Mouse (Mus musculus): ENCODE measurements at regions not wholly inside any gene's neighbourhood (a gene's known extent, or its start where the extent isn't known, plus 50 kb on each side); places are given as distances from the start of the nearest gene placed in this dataset.

- 64% methylated on average over 4 of the region's 4 CpGs for WGBS
- peak; percentile 32 for DNase-seq
- Histone ChIP-seq H3K4me3 (ENCODE audit: low read depth, low read length) (no peak overlapping the region), H3K4me2 (no peak overlapping the region), H3K36me3 (ENCODE audit: insufficient read depth) (no peaks in the 10 kb centered on the region), H3K4me1 (ENCODE audit: insufficient read depth) (no peaks in the 10 kb centered on the region), H3K27me3 (ENCODE audit: insufficient read depth, low read length) (no peaks in the 10 kb centered on the region), H3K27ac (ENCODE audit: low read depth) (no peak overlapping the region), H3K9ac (no peak overlapping the region), H3K9me3 (ENCODE audit: low read depth, low read length) (no peaks in the 10 kb centered on the region)
- no peak; the same call in 1 of the 2 replicates for ATAC-seq (ENCODE audit: insufficient read depth)
- no peak for TF ChIP-seq CTCF (IDR thresholded peaks at IDR 0.05; ENCODE audit: low read depth)
Measured at GRCm38 (mm10) chr2:137200101-137200500, 83.7 kb upstream of the Jag1 start.

GRCm38 (mm10) chr2:137192183-137192582, 75.7 kb upstream of the Jag1 start:
- no peaks in the 10 kb centered on the region for H3K36me3 ChIP-seq (ENCODE audit: insufficient read depth)
- WGBS: 13% methylated on average over 7 of the region's 7 CpGs
- ATAC-seq (ENCODE audit: insufficient read depth) (no peak), DNase-seq (peak; percentile 16)
- H3K27ac ChIP-seq (ENCODE audit: low read depth): no peak overlapping the region
- H3K27me3 ChIP-seq (ENCODE audit: insufficient read depth, low read length): no peaks in the 10 kb centered on the region
- no peak overlapping the region for H3K4me3 ChIP-seq (ENCODE audit: low read depth, low read length)
- no peak overlapping the region for H3K9ac ChIP-seq
- H3K4me1 ChIP-seq (ENCODE audit: insufficient read depth): no peaks in the 10 kb centered on the region; the same call in 1 of the 2 replicates
- no peak for TF ChIP-seq CTCF (IDR thresholded peaks at IDR 0.05; ENCODE audit: low read depth)
- no peaks in the 10 kb centered on the region for H3K9me3 ChIP-seq (ENCODE audit: low read depth, low read length)
- peak overlapping the region; percentile 18; the same call in 1 of the 2 replicates for H3K4me2 ChIP-seq

- Histone ChIP-seq H3K27ac (ENCODE audit: low read depth) (no peak overlapping the region), H3K4me3 (ENCODE audit: low read depth, low read length) (no peak overlapping the region), H3K4me2 (no peak overlapping the region), H3K9me3 (ENCODE audit: low read depth, low read length) (no peaks in the 10 kb centered on the region), H3K36me3 (ENCODE audit: insufficient read depth) (no peaks in the 10 kb centered on the region), H3K27me3 (ENCODE audit: insufficient read depth, low read length) (no peaks in the 10 kb centered on the region), H3K4me1 (ENCODE audit: insufficient read depth) (peaks cover 7% of the 10 kb centered on the region; the same call in 1 of the 2 replicates), H3K9ac (no peak overlapping the region)
- DNase-seq: no peak
- ATAC-seq (ENCODE audit: insufficient read depth): no peak
- WGBS: 79% methylated on average over 1 of the region's 1 CpGs
- no peak for TF ChIP-seq CTCF (IDR thresholded peaks at IDR 0.05; ENCODE audit: low read depth)
Measured at GRCm38 (mm10) chr2:137169176-137169575, 52.7 kb upstream of the Jag1 start.

DNA sequence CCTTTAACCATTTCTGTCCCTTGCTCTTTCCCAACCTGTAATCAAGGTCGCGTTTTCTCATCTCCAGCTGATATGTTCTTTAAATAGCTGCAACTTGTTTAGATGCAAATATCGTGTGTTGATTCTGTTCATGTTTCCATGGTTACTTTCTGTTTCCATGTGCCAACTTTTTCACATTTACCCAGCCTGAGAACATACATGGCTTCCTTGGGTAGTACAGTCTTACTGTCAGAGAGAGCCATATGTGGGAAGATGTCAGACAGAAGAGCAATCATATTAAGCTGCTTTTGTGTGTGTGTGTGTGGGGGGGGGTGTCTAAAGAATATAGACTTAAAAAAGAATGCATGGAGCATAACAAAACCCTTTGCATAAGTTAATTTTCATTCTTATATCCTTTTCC, 52.2 kb upstream of the Jag1 start:
- ATAC-seq (ENCODE audit: insufficient read depth) (no peak; the same call in 1 of the 2 replicates), DNase-seq (peak; percentile 23)
- H3K9ac ChIP-seq: no peak overlapping the region
- no peaks in the 10 kb centered on the region for H3K36me3 ChIP-seq (ENCODE audit: insufficient read depth)
- peaks cover 7% of the 10 kb centered on the region; the same call in 1 of the 2 replicates for H3K4me1 ChIP-seq (ENCODE audit: insufficient read depth)
- H3K27ac ChIP-seq (ENCODE audit: low read depth): no peak overlapping the region
- H3K9me3 ChIP-seq (ENCODE audit: low read depth, low read length): no peaks in the 10 kb centered on the region
- H3K4me3 ChIP-seq (ENCODE audit: low read depth, low read length): no peak overlapping the region
- TF ChIP-seq CTCF (IDR thresholded peaks at IDR 0.05; ENCODE audit: low read depth): no peak
- no peak overlapping the region for H3K4me2 ChIP-seq
- no peaks in the 10 kb centered on the region for H3K27me3 ChIP-seq (ENCODE audit: insufficient read depth, low read length)
- 76% methylated on average over 3 of the region's 3 CpGs for WGBS

Data from lung, embryonic 14.5 days (tissue).